Mouse (Mus musculus): ENCODE data around the gene Nphs1. TPM values are rescaled to one million over a fixed set of nuclear protein-coding genes. Genes with fewer than 3 reads are reported as not detected.

The Nphs1 gene
- total and polyA plus RNA-seq, 3 experiments = 1.0 to 2.4 TPM; not detected in 1

DNA sequence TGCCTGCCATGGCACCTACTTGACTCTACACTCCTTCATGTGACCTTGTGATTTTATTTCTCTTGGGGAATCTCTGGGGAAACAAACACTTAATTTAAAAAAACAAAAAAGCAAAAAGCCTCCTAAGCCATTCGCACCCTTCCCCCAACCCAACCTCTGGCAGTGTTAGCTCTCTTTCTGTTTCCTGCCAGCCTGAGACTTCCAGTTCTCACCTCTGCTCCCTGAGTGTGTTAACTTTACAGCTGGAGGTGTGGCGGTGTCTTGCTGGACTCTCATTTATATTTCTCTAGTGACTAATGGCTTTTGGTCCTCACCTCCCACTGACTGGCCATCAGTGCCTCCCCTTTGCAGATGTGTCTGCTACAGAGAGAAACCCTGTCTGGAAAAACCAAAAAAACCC is 48.3 kb upstream of the Nphs1 start:
- Histone ChIP-seq H3K27ac (ENCODE audit: insufficient read depth, low read depth) (no peak overlapping the region), H3K9ac (ENCODE audit: insufficient read depth, low read depth) (no peak overlapping the region), H3K4me3 (replicated peaks in 1 of 3; ENCODE audit: low read depth in 2 of 3, low read length in 2 of 3, poor library complexity in 1 of 3) (no peak overlapping the region), H3K36me3 (replicated peaks in 1 of 2; ENCODE audit: control insufficient read depth in 1 of 2, insufficient read depth in 1 of 2, low read length in 1 of 2) (no peaks in the 10 kb centered on the region), H3K4me2 (ENCODE audit: insufficient read depth, low read depth, poor library complexity, severe bottlenecking) (no peak overlapping the region), H3K27me3 (replicated peaks) (no peaks in the 10 kb centered on the region), H3K4me1 (ENCODE audit: control insufficient read depth in 1 of 2, insufficient read depth in 2 of 2) (peaks cover 17 to 50% of the 10 kb centered on the region in 2 experiments), H3K9me3 (replicated peaks; ENCODE audit: low read length) (peaks cover 2% of the 10 kb centered on the region), H3K79me2 (replicated peaks; ENCODE audit: control insufficient read depth, extremely low read depth, insufficient read depth, poor library complexity, severe bottlenecking) (no peaks in the 10 kb centered on the region)
- dilution Hi-C loops (cut with MboI; ENCODE audit: extremely low pct_ligation_motif_present, extremely low pct_unique_long_range_greater_than_20kb, low sequenced_read_pairs) = no loop called here
- DNase-seq (ENCODE audit: extremely low read depth) = no peak
- in situ Hi-C loops (cut with MboI; ENCODE audit: low pct_ligation_motif_present, low pct_unique_long_range_greater_than_20kb, low sequenced_read_pairs) = no loop called here
- TF ChIP-seq MAZ (IDR thresholded peaks at IDR 0.05; ENCODE audit: low read depth, low read length) (no peak), MAX (IDR thresholded peaks at IDR 0.05; ENCODE audit: low read length) (no peak), POLR2A (IDR thresholded peaks at IDR 0.05; ENCODE audit: low read depth, low read length) (no peak), EP300 (IDR thresholded peaks at IDR 0.05; ENCODE audit: low read length) (no peak), HCFC1 (IDR thresholded peaks at IDR 0.05; ENCODE audit: low read depth, low read length) (no peak), SMC3 (IDR thresholded peaks at IDR 0.05; ENCODE audit: low read depth, low read length) (no peak), JUND (conservative IDR thresholded peaks at IDR 0.05; ENCODE audit: low read depth, low read length) (no peak), UBTF (IDR thresholded peaks at IDR 0.05; ENCODE audit: low read depth, low read length) (no peak)

DNA sequence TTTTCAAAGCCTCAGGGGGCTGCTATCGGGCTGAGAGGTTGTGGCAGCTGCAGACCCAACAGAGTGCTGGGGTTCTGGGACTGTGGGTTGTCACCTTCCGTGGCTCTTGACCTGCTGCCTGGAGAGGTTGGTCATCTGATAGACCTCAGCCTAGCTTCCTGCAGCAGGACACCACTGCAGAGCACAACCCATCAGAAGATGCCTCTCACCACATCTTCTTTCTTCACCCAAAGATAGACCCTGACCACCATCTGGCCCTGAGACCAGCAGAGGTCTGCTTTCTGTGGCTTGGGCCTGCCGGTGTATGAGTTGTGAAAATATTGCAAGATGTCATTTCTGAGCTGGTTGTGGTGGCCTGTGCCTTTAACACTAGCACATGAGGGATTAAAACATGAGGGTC is 47.1 kb upstream of the Nphs1 start:
- no peaks in the 10 kb centered on the region for H3K79me2 ChIP-seq (replicated peaks; ENCODE audit: control insufficient read depth, extremely low read depth, insufficient read depth, poor library complexity, severe bottlenecking)
- dilution Hi-C loops (cut with MboI; ENCODE audit: extremely low pct_ligation_motif_present, extremely low pct_unique_long_range_greater_than_20kb, low sequenced_read_pairs) (no loop called here), in situ Hi-C loops (cut with MboI; ENCODE audit: low pct_ligation_motif_present, low pct_unique_long_range_greater_than_20kb, low sequenced_read_pairs) (no loop called here)
- H3K4me3 ChIP-seq (replicated peaks in 1 of 3; ENCODE audit: low read depth in 2 of 3, low read length in 2 of 3, poor library complexity in 1 of 3) = no peak overlapping the region
- no peak for DNase-seq (ENCODE audit: extremely low read depth)
- no peak overlapping the region for H3K4me2 ChIP-seq (ENCODE audit: insufficient read depth, low read depth, poor library complexity, severe bottlenecking)
- H3K9ac ChIP-seq (ENCODE audit: insufficient read depth, low read depth) = no peak overlapping the region
- H3K36me3 ChIP-seq (replicated peaks in 1 of 2; ENCODE audit: control insufficient read depth in 1 of 2, insufficient read depth in 1 of 2, low read length in 1 of 2) = no peaks in the 10 kb centered on the region
- peaks cover 4% of the 10 kb centered on the region for H3K9me3 ChIP-seq (replicated peaks; ENCODE audit: low read length)
- peaks cover 17 to 55% of the 10 kb centered on the region in 2 experiments for H3K4me1 ChIP-seq (ENCODE audit: control insufficient read depth in 1 of 2, insufficient read depth in 2 of 2)
- H3K27me3 ChIP-seq (replicated peaks) = no peaks in the 10 kb centered on the region
- TF ChIP-seq USF1 (IDR thresholded peaks at IDR 0.05; ENCODE audit: low read depth, low read length) (no peak), TCF12 (IDR thresholded peaks at IDR 0.05; ENCODE audit: low read depth, low read length) (no peak), NRF1 (IDR thresholded peaks at IDR 0.05; ENCODE audit: low read depth, low read length) (no peak), E2F4 (IDR thresholded peaks at IDR 0.05; ENCODE audit: insufficient replicate concordance, low read depth, low read length) (no peak), USF2 (conservative IDR thresholded peaks at IDR 0.05; ENCODE audit: low read depth, low read length) (no peak), SIN3A (IDR thresholded peaks at IDR 0.05; ENCODE audit: low read length) (no peak), MEF2A (IDR thresholded peaks at IDR 0.05; ENCODE audit: borderline replicate concordance, low read depth, low read length) (no peak), PAX5 (IDR thresholded peaks at IDR 0.05; ENCODE audit: low read length) (no peak), MAX (IDR thresholded peaks at IDR 0.05; ENCODE audit: low read length) (no peak), HCFC1 (IDR thresholded peaks at IDR 0.05; ENCODE audit: low read depth, low read length) (no peak), EP300 (IDR thresholded peaks at IDR 0.05; ENCODE audit: low read length) (no peak), ZKSCAN1 (IDR thresholded peaks at IDR 0.05; ENCODE audit: borderline replicate concordance, low read depth, low read length) (no peak), UBTF (IDR thresholded peaks at IDR 0.05; ENCODE audit: low read depth, low read length) (no peak), MYC (IDR thresholded peaks at IDR 0.05; ENCODE audit: low read depth, low read length) (no peak), BHLHE40 (IDR thresholded peaks at IDR 0.05; ENCODE audit: low read depth, low read length) (no peak)
- no peak overlapping the region for H3K27ac ChIP-seq (ENCODE audit: insufficient read depth, low read depth)

Measured in CH12.LX (cell line).